Mouse (Mus musculus) G1E (cell line): Measurements from ENCODE around the gene Slc22a17. TPM values are rescaled to one million over a fixed set of nuclear protein-coding genes. Genes with fewer than 3 reads are reported as not detected.
A peak's percentile ranks its signal among the peaks of the same experiment; 100 is the strongest.

Experiments
- ATAC-seq: 2 replicates; pipeline ENCODE4 v1.8.0; 2016; ENCODE audit warnings: mild to moderate bottlenecking; ENCODE audit not compliant: insufficient number of reproducible peaks, poor library complexity, low FRiP score, severe bottlenecking; ENCODE audit errors: extremely low read depth
- DNase-seq: peaks from one replicate; pipeline ENCODE4 v3.0.0; 2012; ENCODE audit warnings: low spot score
- H3K27me3 ChIP-seq: 2 replicates; pipeline ENCODE4 v1.6.1; 2012; ENCODE audit warnings: mild to moderate bottlenecking, low read length, inconsistent platforms; ENCODE audit not compliant: insufficient read depth
- H3K36me3 ChIP-seq: replicated peaks from 2 replicates; pipeline ENCODE3; 2012; ENCODE audit warnings: mild to moderate bottlenecking, inconsistent platforms
- H3K4me1 ChIP-seq: 2 replicates; pipeline ENCODE4 v1.6.1; 2012; ENCODE audit warnings: low read depth, low read length, inconsistent platforms, mixed read lengths; ENCODE audit not compliant: insufficient read depth
- H3K4me3 ChIP-seq: 2 replicates; pipeline ENCODE4 v1.5.1; 2012; ENCODE audit warnings: low read depth, mild to moderate bottlenecking, inconsistent platforms, low read length, moderate library complexity, mixed read lengths
- H3K9me3 ChIP-seq: replicated peaks from 2 replicates; pipeline ENCODE4 v1.6.1; 2012; ENCODE audit warnings: inconsistent platforms
- CTCF ChIP-seq: IDR thresholded peaks from 2 replicates; pipeline ENCODE4 v1.5.1; 2012; ENCODE audit warnings: low read depth, low read length, inconsistent platforms, mixed read lengths
- GATA1 ChIP-seq: IDR thresholded peaks from 2 replicates; pipeline ENCODE4 v1.6.1; 2012; ENCODE audit warnings: borderline replicate concordance, low read length, inconsistent platforms, mixed read lengths
- GATA2 ChIP-seq: IDR thresholded peaks from 2 replicates; pipeline ENCODE4 v1.6.1; 2012; ENCODE audit warnings: low read depth, low read length, inconsistent platforms, borderline replicate concordance
- POLR2AphosphoS5 ChIP-seq: IDR thresholded peaks from 2 replicates; pipeline ENCODE4 v1.6.1; 2012; ENCODE audit warnings: low read depth, low read length, inconsistent platforms; ENCODE audit not compliant: insufficient replicate concordance
- TAL1 ChIP-seq: conservative IDR thresholded peaks from 2 replicates; pipeline ENCODE4 v1.6.1; 2012; ENCODE audit warnings: low read depth, low read length, inconsistent platforms, mixed read lengths
- polyA plus RNA-seq: library from polyadenylated mRNA; stranded (reverse); fragments of >175 nt; gene quantifications from 2 replicates; pipeline ENCODE4 v1.2.3, GENCODE M21; 2012
- total RNA-seq, 2 experiments: library from RNA; stranded (forward) in 1 of 2; stranded (reverse) in 1 of 2; fragments of 200-1000 nt in 1 of 2; fragments of >200 nt in 1 of 2; fragmentation: Nextera tagmentation in 1 of 2; gene quantifications; 2 replicates each; pipeline ENCODE4 v1.2.3; 2014 to 2017

Gene Slc22a17
- total and polyA plus RNA-seq, 3 experiments: 0.05 to 0.60 (median 0.13) TPM

DNA sequence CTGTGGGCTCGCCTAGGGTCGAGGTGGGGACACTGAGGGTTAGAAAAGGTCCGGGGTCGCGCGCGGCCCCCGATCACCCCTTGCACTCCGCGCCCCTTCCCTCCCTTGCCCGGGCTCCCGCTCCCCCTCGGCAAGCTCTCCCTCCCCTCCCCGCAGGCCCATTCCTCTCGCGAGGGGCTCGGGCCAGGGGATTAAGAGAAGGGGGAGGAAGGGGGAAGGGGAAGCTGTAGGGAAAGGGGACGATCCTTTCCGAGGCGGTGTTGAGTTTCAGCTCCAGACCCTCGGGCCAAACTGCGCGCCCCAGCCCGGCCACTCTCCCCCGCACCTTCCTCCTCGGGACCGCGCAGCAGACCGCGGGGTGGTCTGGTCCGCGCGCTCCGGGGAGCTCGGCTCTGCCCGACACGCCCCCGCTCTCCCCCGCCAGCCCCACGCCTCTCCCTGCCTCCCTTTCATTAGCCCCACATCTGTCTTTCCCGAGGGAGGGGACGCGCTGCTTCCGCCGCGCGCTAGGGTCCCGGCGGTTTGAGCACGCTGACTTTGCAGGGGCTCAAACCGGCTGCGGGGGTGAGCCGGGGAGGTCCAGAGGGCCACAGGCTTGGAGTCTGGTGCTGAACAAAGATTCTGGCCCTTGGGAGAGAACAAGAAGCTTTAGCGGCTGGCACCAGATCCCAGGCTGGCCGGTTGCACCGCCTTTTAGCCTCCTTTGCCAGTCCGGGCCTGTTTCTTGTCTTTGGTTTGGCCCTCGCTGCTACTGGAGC, 13.6 kb upstream of the Slc22a17 start:
- no peak for DNase-seq
- Histone ChIP-seq H3K4me3 (no peak overlapping the region), H3K36me3 (no peaks in the 10 kb centered on the region), H3K9me3 (no peaks in the 10 kb centered on the region), H3K4me1 (peaks cover 8% of the 10 kb centered on the region), H3K27me3 (peaks cover 59% of the 10 kb centered on the region)
- ATAC-seq: no peak
- TF ChIP-seq GATA2: no peak
- no peak for TF ChIP-seq GATA1
- TF ChIP-seq POLR2AphosphoS5: no peak
- no peak for TF ChIP-seq CTCF
- no peak for TF ChIP-seq TAL1

DNA sequence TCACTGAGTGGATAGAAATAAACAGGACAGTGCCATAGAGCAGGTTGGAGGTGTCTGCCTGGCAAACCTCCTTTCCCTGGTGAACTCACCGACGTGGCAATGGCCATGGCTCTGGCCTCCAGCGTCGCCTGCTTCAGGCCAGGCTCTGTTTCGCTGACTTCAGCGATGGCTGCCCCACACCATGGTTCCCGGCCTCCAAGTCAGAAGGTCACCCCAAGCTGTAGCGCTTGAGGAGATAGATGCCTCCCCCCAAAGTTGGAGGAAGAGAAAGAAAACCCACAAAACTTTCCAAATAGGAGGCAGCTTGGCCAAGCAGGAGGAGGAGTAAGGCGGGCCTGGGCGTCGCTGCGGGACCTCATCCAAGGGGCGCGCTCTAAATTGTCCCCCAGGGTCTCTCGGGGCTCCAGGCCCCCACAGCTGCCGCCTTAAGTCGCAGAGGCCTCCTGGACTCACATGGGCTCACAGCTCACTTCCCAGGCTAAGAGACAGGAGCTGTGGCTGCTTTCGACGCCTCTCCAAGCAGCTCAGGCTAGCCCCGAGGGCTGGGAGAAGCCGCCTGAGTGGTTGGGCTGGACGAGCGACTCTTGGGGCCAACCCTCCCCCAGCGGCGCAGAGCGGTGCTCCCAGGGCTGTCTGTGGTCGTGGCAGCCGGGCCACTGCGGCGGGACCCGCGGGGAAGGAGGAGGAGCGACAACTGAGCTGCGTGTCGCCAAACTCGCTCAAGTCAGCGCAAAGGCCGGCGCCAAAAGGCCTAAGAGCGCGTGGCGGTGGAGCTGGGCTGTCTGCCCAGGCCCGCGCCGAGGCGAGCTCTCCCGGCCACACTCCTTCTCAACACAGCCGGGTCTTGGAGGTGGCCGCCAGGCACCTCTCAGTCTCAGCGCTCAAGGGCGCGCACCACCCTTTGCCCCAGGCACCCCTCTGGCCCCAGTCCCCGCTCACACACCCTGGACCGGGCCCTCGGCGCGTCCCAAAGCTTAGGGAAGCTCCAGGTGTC, 12.7 kb upstream of the Slc22a17 start, which contains the start of gene Efs:
Efs (minus strand) TSS at position 778 of the 994 bp plus-strand sequence.
- no peak for DNase-seq
- no peak within 1 kb of the TSS; the same call in 1 of the 2 replicates for H3K4me3 ChIP-seq
- no peak for ATAC-seq
- TF ChIP-seq TAL1 (no peak), CTCF (no peak), POLR2AphosphoS5 (no peak), GATA2 (no peak), GATA1 (no peak)
- no peaks in the 10 kb centered on the region for H3K36me3 ChIP-seq
- no peaks in the 10 kb centered on the region for H3K9me3 ChIP-seq
- peaks cover 64% of the 10 kb centered on the region for H3K27me3 ChIP-seq
- peaks cover 8% of the 10 kb centered on the region for H3K4me1 ChIP-seq

DNA sequence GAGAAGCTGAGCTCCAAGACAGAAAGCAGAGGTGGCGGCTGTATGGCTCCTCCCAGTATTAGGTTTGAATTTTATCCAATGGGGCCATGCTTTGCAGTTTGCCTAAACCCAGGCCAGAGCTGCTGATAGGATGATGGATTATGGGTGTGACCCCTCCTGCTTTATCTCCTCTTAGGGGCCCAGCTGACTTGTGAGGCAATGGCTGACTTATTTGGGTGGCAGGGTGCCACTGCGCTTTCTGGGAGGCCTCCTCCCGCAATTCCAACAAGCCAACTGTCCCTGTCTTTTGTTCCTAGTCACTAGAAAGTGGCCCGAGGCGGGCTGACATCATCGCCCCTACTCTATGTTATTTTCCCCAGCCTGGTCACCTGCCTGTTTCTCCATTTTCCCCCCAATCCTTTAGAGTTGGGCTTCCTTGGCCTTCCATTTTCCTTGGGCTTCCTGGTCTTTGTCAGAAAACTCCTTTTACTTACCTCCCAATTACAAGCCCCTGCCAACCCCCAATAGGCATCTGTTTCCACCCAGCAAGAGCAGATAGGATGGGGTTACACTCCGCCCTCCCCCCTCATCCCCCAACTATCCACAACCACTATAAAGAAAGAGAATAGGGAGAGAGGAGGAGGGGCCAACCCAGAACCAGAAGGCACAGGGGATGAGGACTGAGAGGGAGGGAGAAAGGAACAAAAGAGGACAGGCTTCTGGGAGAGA, 11.9 kb upstream of the Slc22a17 start:
- Histone ChIP-seq H3K27me3 (peaks cover 72% of the 10 kb centered on the region), H3K9me3 (no peaks in the 10 kb centered on the region), H3K36me3 (no peaks in the 10 kb centered on the region), H3K4me1 (peaks cover 8% of the 10 kb centered on the region), H3K4me3 (peak overlapping the region; percentile 28; the same call in 1 of the 2 replicates)
- DNase-seq: peak; percentile 57
- peak; percentile 54 for ATAC-seq
- TF ChIP-seq GATA2 (no peak), POLR2AphosphoS5 (no peak), GATA1 (no peak), CTCF (no peak), TAL1 (no peak)

DNA sequence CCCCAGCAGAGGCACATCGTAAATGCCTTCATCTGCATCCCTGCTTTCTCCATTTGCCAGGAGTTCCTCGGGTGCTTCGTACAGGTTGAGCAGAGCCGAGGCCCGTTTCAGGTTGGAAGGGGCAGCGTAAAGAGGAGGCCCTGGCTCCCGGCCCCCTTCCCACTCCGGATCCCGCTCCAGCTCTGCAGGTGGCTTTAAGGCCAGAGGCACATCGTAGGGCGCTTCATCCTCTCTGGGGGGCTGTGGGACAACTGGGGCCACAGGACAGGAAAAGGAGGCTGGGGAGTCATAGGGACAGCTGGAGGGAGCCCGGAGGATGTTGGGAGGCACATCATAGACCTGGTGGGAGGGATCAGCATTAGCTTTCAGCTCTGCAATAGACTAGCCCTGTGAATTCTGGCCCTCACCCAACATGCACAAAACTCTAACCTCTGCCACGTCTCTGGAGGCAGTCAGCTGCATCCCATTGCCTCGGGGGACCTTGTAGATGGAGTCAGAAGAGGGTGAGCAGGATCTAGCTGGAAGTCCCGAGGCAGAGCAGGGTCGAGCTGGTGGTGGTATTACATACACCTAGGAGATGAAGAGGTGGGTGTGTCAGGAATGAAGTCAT, 7.2 kb upstream of the Slc22a17 start:
- no peak for ATAC-seq
- DNase-seq: no peak
- no peak overlapping the region for H3K4me3 ChIP-seq
- no peak for TF ChIP-seq GATA1
- no peak for TF ChIP-seq CTCF
- H3K36me3 ChIP-seq: no peaks in the 10 kb centered on the region
- H3K4me1 ChIP-seq: peaks cover 8% of the 10 kb centered on the region
- H3K27me3 ChIP-seq: peaks cover 50% of the 10 kb centered on the region
- H3K9me3 ChIP-seq: no peaks in the 10 kb centered on the region

DNA sequence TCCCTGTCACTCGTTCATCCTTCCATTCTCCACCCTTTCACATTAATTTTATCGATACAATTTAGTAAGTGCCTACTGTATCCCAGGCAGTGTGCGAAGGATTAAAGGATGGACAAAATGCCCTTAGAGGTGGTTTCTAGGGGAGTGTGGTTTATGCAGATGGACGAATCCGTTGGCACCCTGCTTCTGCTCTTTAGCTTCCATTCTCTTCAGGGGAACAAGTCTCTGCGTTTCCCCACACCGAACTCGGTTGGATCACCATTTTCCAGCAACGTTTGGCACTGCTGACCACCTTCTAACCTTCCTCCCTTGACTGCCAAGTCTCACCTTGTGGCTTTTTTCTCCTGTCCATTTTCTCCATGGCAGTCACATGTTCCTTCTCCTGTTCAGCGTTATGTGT, 411 bp upstream of the Slc22a17 start:
- ATAC-seq (no peak), DNase-seq (no peak)
- Histone ChIP-seq H3K4me1 (peaks cover 2% of the 10 kb centered on the region; the same call in 1 of the 2 replicates), H3K4me3 (no peak overlapping the region), H3K9me3 (no peaks in the 10 kb centered on the region), H3K36me3 (no peaks in the 10 kb centered on the region), H3K27me3 (peaks cover 51% of the 10 kb centered on the region)
- TF ChIP-seq CTCF: no peak
- TF ChIP-seq TAL1: no peak
- no peak for TF ChIP-seq GATA1
- no peak for TF ChIP-seq GATA2
- no peak for TF ChIP-seq POLR2AphosphoS5
